Comparison of ENCODE assay signal across 12 mouse cellular contexts in genomic region chr4:39344401-39345138, GRCm38 (mm10).
DNase-seq lines count a peak whose midpoint lies in the region; ATAC-seq and TF ChIP-seq lines count a peak whose summit lies in the region.
"Had no signal": no experiment of that assay in that cellular context is flagged by ENCODE, and none has a peak within 500 bp of the region (broad histone marks: within the 10 kb centered on the region; RNA-seq: fewer than 3 reads in every experiment).

No protein-coding gene starts in this region.

- no peak for TF ChIP-seq CTCF in gastrocnemius, adult 2 months (IDR thresholded peaks at IDR 0.05)
- no peak for TF ChIP-seq CTCF in cerebellum, adult 2 months (IDR thresholded peaks at IDR 0.05; ENCODE audit: borderline replicate concordance, insufficient read depth, low read depth, low read length)
- no peak for TF ChIP-seq CTCF in forebrain, postnatal 0 days (IDR thresholded peaks at IDR 0.05; ENCODE audit: low read depth)

- no peak overlapping the region for H3K4me2 ChIP-seq in forebrain, postnatal 0 days (ENCODE audit: low read depth)
- H3K4me2 ChIP-seq in midbrain, embryonic 13.5 days (replicated peaks), result peak overlapping the region; percentile 22; the same call in 1 of the 2 replicates
- H3K4me2 ChIP-seq in kidney, embryonic 15.5 days, result no peak overlapping the region

- H3K9me3 ChIP-seq in forebrain, postnatal 0 days (ENCODE audit: low read length), result no peaks in the 10 kb centered on the region
- no peaks in the 10 kb centered on the region for H3K9me3 ChIP-seq in midbrain, embryonic 13.5 days
- H3K9me3 ChIP-seq in kidney, embryonic 15.5 days (replicated peaks), result no peaks in the 10 kb centered on the region

- no peaks in the 10 kb centered on the region for H3K36me3 ChIP-seq in forebrain, postnatal 0 days (ENCODE audit: insufficient read depth)
- no peaks in the 10 kb centered on the region for H3K36me3 ChIP-seq in midbrain, embryonic 13.5 days
- no peaks in the 10 kb centered on the region for H3K36me3 ChIP-seq in kidney, embryonic 15.5 days

- no peak overlapping the region for H3K9ac ChIP-seq in forebrain, postnatal 0 days
- no peak overlapping the region for H3K9ac ChIP-seq in midbrain, embryonic 13.5 days (replicated peaks)
- no peak overlapping the region for H3K9ac ChIP-seq in kidney, embryonic 15.5 days

- intact Hi-C loops in gastrocnemius, adult 2 months (cut with DNase I), result no loop called here

- H3K27me3 ChIP-seq in cerebellum, adult 2 months (ENCODE audit: control insufficient read depth, insufficient read depth, low read length), result no peaks in the 10 kb centered on the region
- no peaks in the 10 kb centered on the region for H3K27me3 ChIP-seq in forebrain, postnatal 0 days (ENCODE audit: insufficient read depth, low read length)
- H3K27me3 ChIP-seq in midbrain, embryonic 13.5 days, result no peaks in the 10 kb centered on the region
- H3K27me3 ChIP-seq in kidney, embryonic 15.5 days, result no peaks in the 10 kb centered on the region
- H3K27me3 ChIP-seq: Patski had no signal

- peak; percentile 89 for ATAC-seq in forebrain, postnatal 0 days
- peak; percentile 94 for ATAC-seq in midbrain, embryonic 13.5 days
- ATAC-seq in kidney, embryonic 15.5 days (replicated peaks; ENCODE audit: low FRiP score), result no peak
- ATAC-seq in inflammation-experienced regulatory T-cells, adult 6 months, result no peak
- ATAC-seq: Patski had no signal

- peaks cover 5% of the 10 kb centered on the region; the same call in 1 of the 2 replicates for H3K4me1 ChIP-seq in cerebellum, adult 2 months (ENCODE audit: control insufficient read depth, insufficient read depth, low read length)
- no peaks in the 10 kb centered on the region for H3K4me1 ChIP-seq in forebrain, postnatal 0 days (ENCODE audit: insufficient read depth)
- peaks cover 13% of the 10 kb centered on the region for H3K4me1 ChIP-seq in midbrain, embryonic 13.5 days (replicated peaks)
- H3K4me1 ChIP-seq in kidney, embryonic 15.5 days, result no peaks in the 10 kb centered on the region

- WGBS in cerebellum, adult 2 months, result 18% methylated on average over 6 of the region's 6 CpGs
- 12% methylated on average over 6 of the region's 6 CpGs for WGBS in forebrain, postnatal 0 days
- 23% methylated on average over 6 of the region's 6 CpGs for WGBS in midbrain, embryonic 13.5 days
- WGBS in kidney, embryonic 15.5 days, result 68% methylated on average over 6 of the region's 6 CpGs

- peak; percentile 3 for DNase-seq in gastrocnemius, postnatal 10 days
- no peak for DNase-seq in gastrocnemius, adult 2 months
- DNase-seq in cerebellum, adult 2 months, result peak; percentile 93 to 96
- peak; percentile 59 for DNase-seq in forebrain, postnatal 0 days
- no peak for DNase-seq in spleen, adult 18-20 months
- DNase-seq: B cell, adult 2 months; lung, postnatal 36 days had no signal

- H3K4me3 ChIP-seq in gastrocnemius, adult 2 months, result no peak overlapping the region
- no peak overlapping the region for H3K4me3 ChIP-seq in cerebellum, adult 2 months (replicated peaks; ENCODE audit: insufficient read depth, low read depth, low read length)
- H3K4me3 ChIP-seq in forebrain, postnatal 0 days (ENCODE audit: low read depth, low read length), result no peak overlapping the region
- no peak overlapping the region for H3K4me3 ChIP-seq in midbrain, embryonic 13.5 days (replicated peaks)
- H3K4me3 ChIP-seq in kidney, embryonic 15.5 days (replicated peaks), result no peak overlapping the region
- H3K4me3 ChIP-seq: erythroblast, embryonic 14.5 days had no signal

- TF ChIP-seq POLR2A in cerebellum, adult 2 months (IDR thresholded peaks at IDR 0.05; ENCODE audit: borderline replicate concordance, insufficient read depth, low read length), result no peak

- no peak overlapping the region for H3K27ac ChIP-seq in gastrocnemius, adult 2 months
- H3K27ac ChIP-seq in cerebellum, adult 2 months (ENCODE audit: insufficient read depth, low read length), result no peak overlapping the region
- no peak overlapping the region for H3K27ac ChIP-seq in forebrain, postnatal 0 days (ENCODE audit: low read depth, low read length)
- H3K27ac ChIP-seq in midbrain, embryonic 13.5 days, result peak overlapping the region; percentile 63
- H3K27ac ChIP-seq in kidney, embryonic 15.5 days, result no peak overlapping the region

Comparison
In these comparisons a context has a peak if more than half of its experiments do, and no peak if none do; other contexts are left out.
1. DNase-seq: peak in gastrocnemius, postnatal 10 days (single experiment), cerebellum, adult 2 months (2 of 2) and forebrain, postnatal 0 days (single experiment); none in gastrocnemius, adult 2 months (single experiment) and spleen, adult 18-20 months (0 of 2).
2. ATAC-seq: peak in forebrain, postnatal 0 days (single experiment) and midbrain, embryonic 13.5 days (single experiment); none in kidney, embryonic 15.5 days (single experiment) and inflammation-experienced regulatory T-cells, adult 6 months (single experiment).